Comparison of ENCODE assay signal across 18 mouse cellular contexts in genomic region chr9:29772625-29773388, GRCm38 (mm10).
DNase-seq lines count a peak whose midpoint lies in the region; ATAC-seq lines count a peak whose summit lies in the region.
"Had no signal": no experiment of that assay in that cellular context is flagged by ENCODE, and none has a peak within 500 bp of the region (broad histone marks: within the 10 kb centered on the region; RNA-seq: fewer than 3 reads in every experiment).

No protein-coding gene starts in this region.

- H3K4me2 ChIP-seq in forebrain, embryonic 13.5 days: no peak overlapping the region
- no peak overlapping the region for H3K4me2 ChIP-seq in heart, embryonic 14.5 days (ENCODE audit: low read length)
- H3K4me2 ChIP-seq in hindbrain, embryonic 16.5 days (ENCODE audit: low read length): no peak overlapping the region
- H3K4me2 ChIP-seq: embryonic facial prominence, embryonic 13.5 days; limb, embryonic 15.5 days had no signal

- H3K27me3 ChIP-seq in forebrain, embryonic 13.5 days: peaks cover 8% of the 10 kb centered on the region
- peaks cover 3% of the 10 kb centered on the region; the same call in 1 of the 2 replicates for H3K27me3 ChIP-seq in forebrain, embryonic 10.5 days (ENCODE audit: poor library complexity, severe bottlenecking)
- no peaks in the 10 kb centered on the region for H3K27me3 ChIP-seq in heart, embryonic 14.5 days (ENCODE audit: control insufficient read depth, insufficient read depth, low read length)
- H3K27me3 ChIP-seq in hindbrain, embryonic 16.5 days (replicated peaks; ENCODE audit: control insufficient read depth, insufficient read depth, low read length): no peaks in the 10 kb centered on the region
- H3K27me3 ChIP-seq: embryonic facial prominence, embryonic 13.5 days; limb, embryonic 15.5 days had no signal

- H3K4me1 ChIP-seq in forebrain, embryonic 13.5 days: peaks cover 7% of the 10 kb centered on the region
- H3K4me1 ChIP-seq in forebrain, embryonic 10.5 days: peaks cover 22% of the 10 kb centered on the region
- H3K4me1 ChIP-seq in heart, embryonic 14.5 days (ENCODE audit: control insufficient read depth in 2 of 2, insufficient read depth in 2 of 2, low read length in 2 of 2): peaks cover 3% of the 10 kb centered on the region in 2 experiments; a peak in 2 of 4 replicates
- peaks cover 5% of the 10 kb centered on the region for H3K4me1 ChIP-seq in hindbrain, embryonic 16.5 days (ENCODE audit: control insufficient read depth, insufficient read depth, low read depth, low read length)
- H3K4me1 ChIP-seq: embryonic facial prominence, embryonic 13.5 days; limb, embryonic 15.5 days had no signal

- DNase-seq in forebrain, embryonic 10.5 days (ENCODE audit: extremely low spot score, low spot score): no peak
- DNase-seq in heart, postnatal 36 days: no peak
- DNase-seq in brain, adult 2 months (ENCODE audit: low read depth, low spot score): peak; percentile 36
- no peak for DNase-seq in retina, embryonic 14.5 days (ENCODE audit: low spot score)
- DNase-seq: adrenal gland, adult 8-10 months; cerebellum, adult 18-20 months; kidney, adult 2 months; kidney, postnatal 14 days; liver, postnatal 0 days; lung, postnatal 4 days; spleen, adult 18-20 months; thymus, adult 18-20 months had no signal

- H3K4me3 ChIP-seq in forebrain, embryonic 13.5 days: no peak overlapping the region
- H3K4me3 ChIP-seq in forebrain, embryonic 10.5 days: no peak overlapping the region
- no peak overlapping the region for H3K4me3 ChIP-seq in heart, embryonic 14.5 days (ENCODE audit: control insufficient read depth in 1 of 2, insufficient read depth in 1 of 2, low read depth in 1 of 2, low read length in 2 of 2)
- H3K4me3 ChIP-seq in hindbrain, embryonic 16.5 days (ENCODE audit: low read length): no peak overlapping the region
- H3K4me3 ChIP-seq: embryonic facial prominence, embryonic 13.5 days; limb, embryonic 15.5 days had no signal

- no peaks in the 10 kb centered on the region for H3K9me3 ChIP-seq in forebrain, embryonic 13.5 days (replicated peaks)
- no peaks in the 10 kb centered on the region for H3K9me3 ChIP-seq in forebrain, embryonic 10.5 days
- no peaks in the 10 kb centered on the region for H3K9me3 ChIP-seq in heart, embryonic 14.5 days (ENCODE audit: control insufficient read depth, low read length)
- no peaks in the 10 kb centered on the region for H3K9me3 ChIP-seq in hindbrain, embryonic 16.5 days (ENCODE audit: control insufficient read depth, low read length)
- H3K9me3 ChIP-seq: embryonic facial prominence, embryonic 13.5 days; limb, embryonic 15.5 days had no signal

- peak; percentile 86 for ATAC-seq in forebrain, embryonic 13.5 days
- no peak for ATAC-seq in heart, embryonic 14.5 days (ENCODE audit: insufficient number of reproducible peaks, insufficient read depth, low FRiP score, low read depth)
- ATAC-seq in hindbrain, embryonic 16.5 days: peak; percentile 83
- ATAC-seq in CD4-positive, CD25-positive, alpha-beta regulatory T cell, adult 4 months: no peak
- ATAC-seq: liver, postnatal 0 days had no signal

- no peak overlapping the region for H3K27ac ChIP-seq in forebrain, embryonic 13.5 days
- no peak overlapping the region for H3K27ac ChIP-seq in forebrain, embryonic 10.5 days
- 0 out of 4 replicates have a peak overlapping the region, but pooled peaks have one; percentile 0 to 16 for H3K27ac ChIP-seq in heart, embryonic 14.5 days (replicated peaks in 1 of 2; ENCODE audit: control insufficient read depth in 1 of 2, insufficient read depth in 1 of 2, low read depth in 2 of 2, low read length in 2 of 2)
- H3K27ac ChIP-seq in hindbrain, embryonic 16.5 days (ENCODE audit: low read depth, low read length): no peak overlapping the region
- H3K27ac ChIP-seq: embryonic facial prominence, embryonic 13.5 days; limb, embryonic 15.5 days had no signal

- 56% methylated on average over 11 of the region's 11 CpGs for WGBS in forebrain, embryonic 13.5 days
- WGBS in forebrain, embryonic 10.5 days: 81% methylated on average over 11 of the region's 11 CpGs
- 76% methylated on average over 11 of the region's 11 CpGs for WGBS in heart, embryonic 14.5 days
- WGBS in hindbrain, embryonic 16.5 days: 49% methylated on average over 11 of the region's 11 CpGs

- no peak overlapping the region for H3K9ac ChIP-seq in forebrain, embryonic 13.5 days
- H3K9ac ChIP-seq in heart, embryonic 14.5 days (ENCODE audit: low read length): no peak overlapping the region
- H3K9ac ChIP-seq in hindbrain, embryonic 16.5 days (ENCODE audit: low read depth, low read length): no peak overlapping the region
- H3K9ac ChIP-seq: embryonic facial prominence, embryonic 13.5 days; limb, embryonic 15.5 days; liver, postnatal 0 days had no signal

- intact Hi-C loops in heart, postnatal 36 days (cut with DNase I): no loop called here

- no peaks in the 10 kb centered on the region for H3K36me3 ChIP-seq in forebrain, embryonic 13.5 days (ENCODE audit: poor library complexity, severe bottlenecking)
- no peaks in the 10 kb centered on the region for H3K36me3 ChIP-seq in forebrain, embryonic 10.5 days (replicated peaks)
- H3K36me3 ChIP-seq in heart, embryonic 14.5 days (ENCODE audit: control insufficient read depth, insufficient read depth, low read length): no peaks in the 10 kb centered on the region
- H3K36me3 ChIP-seq in hindbrain, embryonic 16.5 days (ENCODE audit: control insufficient read depth, insufficient read depth, low read length): no peaks in the 10 kb centered on the region
- H3K36me3 ChIP-seq: embryonic facial prominence, embryonic 13.5 days; limb, embryonic 15.5 days had no signal

Comparison
In these comparisons a context has a peak if more than half of its experiments do, and no peak if none do; other contexts are left out.
1. ATAC-seq: peak in forebrain, embryonic 13.5 days (single experiment) and hindbrain, embryonic 16.5 days (single experiment); none in heart, embryonic 14.5 days (single experiment) and CD4-positive, CD25-positive, alpha-beta regulatory T cell, adult 4 months (single experiment).
2. H3K27ac ChIP-seq: peak in heart, embryonic 14.5 days (2 of 2); none in forebrain, embryonic 13.5 days (single experiment), forebrain, embryonic 10.5 days (single experiment) and hindbrain, embryonic 16.5 days (single experiment).